Mouse (Mus musculus): Measurements from ENCODE around the gene Cd274.
"Not testable (repeated sequence)": the region's sequence is repeated elsewhere in the genome, so short reads cannot be mapped to it uniquely, and the experiment has no call there.

The Cd274 gene

DNA sequence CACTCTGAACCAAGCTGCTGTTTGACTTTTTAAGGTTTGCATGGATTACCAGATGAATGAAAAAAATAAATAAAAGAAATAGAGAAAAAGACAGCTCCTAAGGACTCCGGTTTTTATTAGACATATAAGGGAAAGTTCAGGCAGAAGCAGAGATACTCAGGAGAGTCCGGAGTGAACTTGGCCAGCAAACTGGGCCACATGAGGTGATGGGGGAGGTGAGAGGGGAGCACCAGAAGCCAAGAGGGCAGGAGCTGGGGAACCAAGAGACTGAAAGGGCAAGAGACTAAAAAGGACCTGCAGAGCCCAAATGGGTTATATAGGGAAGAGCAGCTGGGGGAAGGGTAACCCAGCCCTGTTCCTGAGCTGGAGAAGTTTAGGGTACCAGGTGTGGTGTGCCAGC is 27.5 kb downstream of the Cd274 start:
- DNase-seq (ENCODE audit: low spot score) = no peak

DNA sequence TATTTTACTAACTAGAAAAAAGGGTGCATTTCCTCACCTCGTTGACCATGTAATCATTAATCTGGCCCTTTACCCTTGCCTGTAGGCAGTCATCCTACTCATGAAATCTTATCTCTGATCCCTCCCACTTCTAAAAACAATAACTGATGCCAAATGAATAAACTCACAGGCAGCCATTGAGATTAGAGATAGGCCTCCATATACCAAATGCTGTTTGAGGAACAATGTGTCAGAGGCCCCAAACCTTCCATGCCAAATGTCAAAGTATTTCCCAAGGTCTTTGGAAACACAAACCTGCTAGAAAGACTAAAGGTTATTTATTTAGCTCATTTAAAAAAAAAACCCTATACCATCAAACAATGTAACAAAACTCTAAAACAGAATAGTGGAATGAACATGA is 29.1 kb downstream of the Cd274 start:
- DNase-seq (ENCODE audit: low spot score) = no peak

DNA sequence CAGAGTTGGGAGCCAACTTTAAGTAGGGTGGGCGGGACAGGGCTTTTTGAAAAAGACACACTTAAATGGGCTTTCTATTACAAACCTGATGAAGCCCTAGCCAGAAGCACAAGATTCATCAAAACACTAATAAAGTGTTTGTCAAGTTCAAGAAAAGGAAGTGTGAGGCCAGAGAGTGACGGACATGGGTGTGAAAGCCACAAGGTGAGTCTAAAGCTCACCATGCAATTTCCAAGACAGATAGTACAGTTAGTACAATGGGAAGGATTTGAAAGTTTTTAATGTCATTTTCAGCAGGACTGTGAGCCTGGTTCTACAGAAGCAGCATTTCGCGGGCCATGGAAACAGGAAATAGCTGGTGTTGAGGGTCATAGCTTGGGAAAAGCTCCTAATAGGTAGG is 32.5 kb downstream of the Cd274 start:
- no peak for DNase-seq (ENCODE audit: low spot score)

DNA sequence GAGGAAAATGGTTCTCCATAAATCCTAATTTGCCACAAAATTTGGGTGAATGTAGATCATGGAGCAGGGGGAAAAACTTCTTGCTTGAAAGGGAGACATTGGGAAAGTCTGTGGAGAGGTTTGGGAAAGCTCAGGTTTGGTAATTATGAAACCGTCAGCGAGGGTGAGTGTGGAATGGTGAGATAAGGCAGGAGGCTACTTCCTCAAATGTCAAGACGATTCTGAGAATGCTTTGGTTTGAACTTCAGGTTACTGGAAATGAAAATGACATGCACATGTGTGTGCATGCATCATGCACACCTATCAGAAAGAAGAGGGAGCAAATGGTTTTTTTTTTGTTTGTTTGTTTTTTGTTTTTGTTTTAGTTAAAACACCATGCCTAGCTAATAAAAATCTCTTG is 33.2 kb downstream of the Cd274 start:
- no peak for DNase-seq (ENCODE audit: low spot score)

DNA sequence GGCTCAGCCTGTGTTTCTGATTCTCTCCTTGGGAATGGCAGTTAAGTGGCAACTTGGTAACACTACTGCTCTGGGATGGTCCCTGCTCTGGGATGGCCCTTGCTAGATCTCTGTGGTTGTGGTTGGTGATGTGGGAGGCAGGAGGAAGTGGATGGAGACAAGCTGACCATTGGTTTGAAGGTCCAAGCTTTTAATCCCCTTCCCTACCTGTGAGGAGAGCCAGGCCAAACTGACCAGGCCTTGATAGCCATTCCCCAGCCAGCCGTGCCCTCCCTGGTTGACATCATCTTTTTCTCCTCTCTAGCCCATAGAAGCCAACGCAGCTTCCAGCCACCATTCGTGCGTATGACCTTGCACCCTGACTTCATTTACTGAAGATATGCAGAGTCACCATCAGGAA is 35.4 kb downstream of the Cd274 start:
- DNase-seq (ENCODE audit: low spot score) = no peak

DNA sequence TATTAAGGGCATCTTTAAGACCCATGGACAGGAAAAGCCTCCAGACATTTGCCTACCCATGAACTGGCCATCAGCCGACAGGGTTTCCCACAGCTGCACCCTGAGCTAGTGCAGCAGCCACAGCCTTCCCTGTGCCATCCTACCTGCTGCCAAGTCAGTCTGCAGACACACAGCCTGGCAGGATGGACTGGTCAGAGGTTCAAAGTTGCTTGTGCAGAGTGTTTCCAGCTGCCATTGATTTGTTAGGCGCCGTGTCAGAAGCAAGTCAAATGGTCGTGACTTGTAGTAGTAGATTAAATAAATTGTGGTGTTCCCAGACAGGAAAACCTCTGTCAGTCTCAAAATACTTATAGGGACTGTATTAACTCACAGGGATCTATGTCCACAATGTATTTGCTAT is 36.0 kb downstream of the Cd274 start:
- DNase-seq (ENCODE audit: low spot score) = no peak

DNA sequence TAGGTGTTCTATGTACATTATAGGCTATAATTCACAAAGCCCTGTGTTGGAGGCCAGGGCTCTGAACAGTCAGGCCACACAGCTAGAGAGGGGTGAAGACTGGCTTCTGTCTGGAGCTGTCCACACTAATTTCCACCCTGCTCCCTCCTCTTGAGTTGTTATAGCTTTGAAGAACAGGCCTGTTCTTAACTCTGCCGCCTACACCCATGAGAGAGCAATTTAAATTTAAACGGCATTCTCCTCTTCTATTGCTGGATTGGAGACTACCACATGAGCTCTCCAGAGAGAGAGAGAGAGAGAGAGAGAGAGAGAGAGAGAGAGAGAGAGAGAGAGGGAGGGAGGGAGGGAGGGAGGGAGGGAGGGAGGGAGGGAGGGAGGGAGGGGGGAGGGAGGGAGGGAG is 38.1 kb downstream of the Cd274 start:
- DNase-seq (ENCODE audit: low spot score) = no peak

DNA sequence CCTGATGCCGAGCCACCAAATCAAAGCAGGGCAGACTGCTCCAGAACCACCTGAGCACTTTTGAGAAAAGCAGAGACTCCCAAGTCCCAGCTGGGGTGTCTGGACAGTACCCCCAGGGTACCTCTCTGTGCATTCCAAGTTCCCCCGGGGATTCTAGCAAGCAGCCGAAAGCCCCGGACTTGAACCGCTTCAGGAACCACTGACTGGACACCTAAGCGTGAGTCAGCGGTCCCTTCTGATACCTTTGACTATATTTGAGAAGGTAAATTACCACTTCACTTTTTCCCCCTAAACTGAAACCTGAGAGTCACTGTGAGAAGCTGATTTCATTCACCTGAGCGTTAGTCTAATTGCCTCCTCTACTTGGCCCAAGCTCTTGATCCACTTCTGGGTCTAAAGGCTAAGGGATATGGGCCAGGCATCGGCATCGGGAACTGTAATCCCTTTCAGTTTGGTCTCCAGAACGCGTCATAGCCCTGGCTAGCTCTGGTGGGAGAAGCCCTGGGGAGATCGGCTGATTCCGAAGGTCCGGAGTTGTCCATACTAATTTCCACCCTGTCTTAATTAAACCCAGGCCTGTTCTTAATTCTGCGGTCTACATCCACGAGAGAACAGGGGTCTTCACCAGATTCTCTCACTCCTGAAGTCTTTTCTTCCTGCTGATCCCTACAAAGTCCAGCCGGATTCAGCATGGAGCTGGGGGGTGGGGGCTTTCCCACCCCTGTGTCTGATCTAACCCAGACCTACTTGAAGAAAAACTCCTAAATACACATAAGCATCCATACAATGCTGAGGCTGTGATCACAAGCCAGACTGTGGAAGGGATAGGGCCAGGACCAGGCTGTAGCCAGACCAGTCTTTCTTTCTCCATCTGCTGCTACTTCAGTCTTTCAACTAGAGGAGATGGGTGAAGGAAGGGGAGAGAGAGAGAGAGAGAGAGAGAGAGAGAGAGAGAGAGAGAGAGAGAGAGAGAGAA is 39.1 kb downstream of the Cd274 start:
- DNase-seq (ENCODE audit: low spot score) = no peak

DNA sequence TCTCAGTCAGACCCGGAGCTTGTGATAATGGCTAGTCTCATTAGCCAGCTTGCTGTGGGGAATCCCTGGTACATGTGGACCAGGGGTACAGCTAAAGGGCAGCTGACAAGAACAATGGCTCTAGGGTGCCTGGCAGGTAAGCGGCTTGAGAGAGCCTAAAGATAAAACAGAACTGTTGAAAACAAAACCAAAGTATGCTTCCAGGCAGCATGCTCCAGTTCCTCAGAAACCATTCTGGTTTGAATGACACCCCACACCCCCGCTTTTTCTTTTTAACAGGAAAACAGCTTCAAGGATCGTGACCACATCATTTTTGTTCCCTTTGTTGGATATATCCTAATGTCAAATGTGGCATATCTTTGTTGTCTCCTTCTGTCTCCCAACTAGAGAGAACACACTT is 43.4 kb downstream of the Cd274 start, which contains the start of gene Pdcd1lg2:
Gene Pdcd1lg2 (plus strand): TSS at position 301 of the 400 bp plus-strand sequence.
- no peak for DNase-seq (ENCODE audit: low spot score)

DNA sequence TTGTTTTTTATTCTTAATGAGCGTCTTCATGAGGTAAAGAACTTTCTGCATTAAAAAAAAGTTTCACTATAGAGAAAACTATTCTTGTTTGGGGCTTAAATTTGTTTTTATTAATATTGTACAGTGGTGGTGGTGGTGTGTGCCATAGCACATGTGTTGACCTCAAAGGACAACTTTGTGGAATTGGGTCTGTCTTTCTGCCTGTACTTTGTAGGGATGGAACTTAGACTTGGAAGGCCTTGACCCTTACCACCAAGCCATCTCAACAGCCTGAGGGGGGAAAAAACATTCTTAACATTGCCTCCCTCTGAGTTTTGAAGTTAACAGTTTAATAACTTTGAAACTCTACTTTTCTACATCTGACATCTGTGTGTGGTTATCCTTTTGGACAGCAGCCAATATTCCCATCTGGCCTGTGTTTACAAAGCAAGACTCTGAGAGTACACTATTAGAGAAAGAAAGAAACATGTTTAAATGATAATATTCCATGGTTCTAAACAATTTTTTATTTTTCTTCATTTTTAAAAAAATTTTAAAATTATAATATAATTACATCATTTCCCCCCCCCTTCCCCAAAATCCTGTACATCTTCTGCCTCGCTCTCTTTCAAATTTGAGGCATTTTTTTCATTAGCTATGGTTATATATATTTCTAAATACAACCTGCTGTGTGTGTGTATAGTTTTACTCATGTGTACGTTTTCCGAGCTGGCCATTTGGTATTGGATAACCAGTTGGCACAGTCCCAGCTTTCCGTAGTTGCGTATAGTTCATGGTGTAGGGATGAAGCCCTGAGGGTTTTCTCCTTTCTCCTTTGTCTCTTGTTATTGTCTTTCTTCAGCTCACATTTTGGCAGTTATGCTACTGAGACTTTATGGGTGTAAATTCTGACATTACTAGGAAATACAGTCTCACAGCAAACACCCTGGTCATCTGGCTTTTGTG is 45.5 kb downstream of the Cd274 start:
- no peak for DNase-seq (ENCODE audit: low spot score)

DNA sequence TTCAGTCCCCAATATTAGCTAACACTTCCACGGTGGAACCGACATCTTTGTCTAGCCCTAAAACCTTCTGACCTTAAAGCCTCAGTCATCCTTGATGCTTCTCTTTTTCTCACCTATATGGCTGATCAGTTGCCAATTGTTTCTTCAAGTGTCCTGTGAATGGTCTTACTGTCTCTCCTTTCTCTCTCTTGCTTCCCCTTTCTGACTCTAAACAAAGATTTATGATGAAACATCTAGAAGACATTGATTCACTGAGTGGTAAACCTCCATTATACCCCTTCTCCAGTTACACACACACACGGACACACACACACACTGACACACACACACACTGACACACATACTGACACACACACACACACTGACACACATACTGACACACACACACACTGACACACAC is 47.3 kb downstream of the Cd274 start:
- no peak for DNase-seq (ENCODE audit: low spot score)

DNA sequence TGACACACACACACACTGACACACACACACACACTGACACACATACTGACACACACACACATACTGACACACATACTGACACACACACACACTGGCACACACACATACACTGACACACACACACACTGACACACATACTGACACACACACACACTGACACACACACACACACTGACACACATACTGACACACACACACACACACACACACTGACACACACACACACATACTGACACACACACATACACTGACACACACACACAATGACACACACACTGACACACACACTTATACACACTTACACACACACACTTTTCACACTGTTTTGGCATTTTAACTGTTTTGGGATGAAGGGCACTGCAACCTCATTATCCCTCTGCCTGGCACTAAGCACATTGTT is 47.7 kb downstream of the Cd274 start:
- DNase-seq (ENCODE audit: low spot score) = not testable (repeated sequence)

DNA sequence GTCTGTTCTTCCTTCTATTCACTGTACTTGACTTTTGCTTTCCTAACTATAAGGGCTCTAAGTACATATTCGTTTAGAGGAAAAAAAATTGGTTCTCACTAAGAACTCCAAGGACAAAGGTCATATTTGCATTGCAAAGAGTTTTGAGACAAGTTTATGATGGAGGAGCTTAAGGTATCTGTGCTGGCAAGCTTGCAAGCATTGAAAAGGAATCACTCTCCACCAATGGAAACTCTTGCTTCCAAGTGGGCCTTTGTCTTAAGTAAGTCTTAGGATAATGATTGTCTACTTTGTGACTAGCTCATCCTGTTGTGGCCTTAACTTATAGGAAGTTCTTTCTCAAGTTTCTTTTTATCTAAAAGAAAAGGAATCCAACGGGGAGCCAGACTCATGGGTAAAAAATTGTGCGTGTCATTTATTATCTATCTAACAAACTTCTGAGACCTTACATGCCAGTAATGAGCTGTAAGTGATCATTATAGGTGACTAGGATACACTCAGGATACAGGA is 49.2 kb downstream of the Cd274 start:
- DNase-seq (ENCODE audit: low spot score) = no peak

DNA sequence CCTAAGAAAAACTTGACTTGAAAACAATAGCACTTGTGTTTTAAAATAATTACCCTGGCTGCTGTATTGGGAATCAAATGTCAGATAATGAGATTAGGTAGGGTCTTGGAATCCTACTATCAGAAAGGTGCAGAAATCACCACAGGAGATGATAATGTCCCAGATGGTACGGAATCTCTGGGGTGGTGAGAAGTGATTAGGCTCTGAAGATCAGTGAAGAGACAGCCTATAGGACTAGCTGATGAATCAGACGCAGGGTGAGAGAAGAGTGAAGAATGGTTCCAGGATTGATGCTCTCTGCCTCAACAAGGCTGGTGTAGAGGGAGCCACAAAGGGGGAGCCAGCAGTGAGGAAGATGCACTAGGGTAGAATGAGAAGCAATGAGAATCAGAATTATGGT is 49.9 kb downstream of the Cd274 start:
- no peak for DNase-seq (ENCODE audit: low spot score)

DNA sequence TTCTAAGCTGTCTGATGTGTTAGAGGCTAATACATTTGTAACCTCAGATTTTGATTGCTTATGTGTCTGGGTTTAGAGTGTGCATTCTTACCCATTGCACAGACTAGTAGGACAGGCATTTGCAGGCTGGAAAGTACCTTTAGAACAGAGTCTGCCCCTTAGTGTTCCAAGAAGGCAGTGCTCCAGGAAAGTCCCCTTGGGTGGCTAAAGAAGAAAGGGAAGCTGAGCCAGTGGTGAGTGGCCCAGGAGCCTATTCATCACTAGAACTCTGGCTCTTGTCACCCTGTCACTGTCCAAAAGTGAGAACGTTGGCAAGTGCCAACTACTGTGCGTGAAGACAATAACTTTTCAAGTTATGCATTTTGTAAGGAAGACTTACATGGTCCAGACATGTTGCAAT is 50.6 kb downstream of the Cd274 start:
- DNase-seq (ENCODE audit: low spot score) = no peak

DNA sequence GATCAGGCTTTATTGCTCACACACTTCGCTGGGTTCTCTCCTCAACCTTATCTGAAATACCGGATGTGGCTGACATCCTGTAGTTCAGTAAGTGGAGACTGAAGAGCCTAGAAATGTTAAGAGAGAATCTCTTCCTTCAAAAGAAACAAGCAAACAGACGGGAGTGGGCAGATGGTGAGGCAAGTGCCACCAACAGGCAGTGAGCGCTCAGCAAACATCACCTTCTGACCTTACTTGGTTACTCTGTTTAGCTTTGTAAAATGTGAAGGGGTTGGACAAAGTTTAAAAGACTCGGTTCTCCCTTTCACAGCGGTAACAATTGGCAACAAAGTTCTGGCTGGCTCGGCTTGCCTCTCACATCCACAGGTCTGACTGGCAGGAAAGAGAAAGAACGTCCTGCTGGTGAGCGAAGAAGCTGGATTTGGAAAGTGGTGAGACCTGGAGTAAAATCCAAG is 51.4 kb downstream of the Cd274 start:
- no peak for DNase-seq (ENCODE audit: low spot score)

DNA sequence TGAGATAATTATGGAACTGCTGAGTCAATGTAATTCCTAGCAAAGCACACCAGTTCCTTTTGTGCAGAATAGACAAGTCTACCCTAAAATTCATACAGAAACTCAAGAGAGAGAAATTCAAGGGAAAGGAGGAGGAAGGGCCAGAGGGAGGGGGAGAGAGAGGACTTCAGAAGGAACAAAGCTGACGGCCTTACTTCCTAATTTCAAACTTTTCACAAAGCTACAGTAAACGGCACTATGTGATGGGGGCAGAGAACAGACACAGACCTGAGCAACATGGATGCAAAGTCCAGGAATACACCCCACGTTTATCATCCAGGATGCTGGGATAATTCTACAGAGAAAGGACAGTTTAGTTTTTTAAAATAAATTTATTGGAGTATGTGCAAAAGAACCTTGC is 52.3 kb downstream of the Cd274 start:
- no peak for DNase-seq (ENCODE audit: low spot score)

DNA sequence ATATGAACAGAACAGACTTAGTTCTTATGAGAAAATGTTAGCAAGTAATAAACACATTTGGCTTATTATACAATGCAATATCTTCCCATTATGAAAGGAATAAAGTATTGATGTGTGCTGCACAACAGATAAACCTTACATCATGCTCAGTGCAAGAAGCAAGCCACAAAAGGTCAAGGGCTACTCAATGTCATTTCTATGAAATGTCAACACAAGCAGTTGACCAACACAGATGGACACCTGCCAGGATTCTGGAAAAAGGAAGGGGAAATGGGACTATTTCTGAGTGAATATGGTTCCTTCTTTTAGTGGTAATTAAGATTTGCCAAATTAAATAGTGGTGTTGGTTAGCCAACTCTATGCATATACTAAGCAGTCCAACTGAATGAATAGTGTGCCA is 52.7 kb downstream of the Cd274 start:
- no peak for DNase-seq (ENCODE audit: low spot score)

DNA sequence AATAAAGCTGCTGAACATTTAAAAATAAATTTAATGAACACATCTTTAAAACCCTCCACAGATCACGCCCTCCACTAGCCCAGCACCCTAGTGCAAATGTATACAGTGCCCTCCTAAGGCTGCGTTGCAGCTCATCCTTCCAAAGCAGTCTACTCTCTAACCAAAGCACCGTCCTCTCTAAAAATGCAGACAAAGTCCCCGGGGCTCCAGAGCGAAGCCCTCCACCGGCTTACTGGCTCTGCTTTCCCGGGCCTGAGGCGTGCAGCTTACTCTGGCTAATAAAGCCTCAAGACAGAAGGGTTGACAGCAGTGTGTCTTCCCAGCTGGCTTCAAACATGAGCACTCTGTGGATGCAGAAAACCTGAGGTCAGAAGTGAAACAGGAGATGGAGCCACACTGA is 53.1 kb downstream of the Cd274 start:
- DNase-seq (ENCODE audit: low spot score) = no peak

DNA sequence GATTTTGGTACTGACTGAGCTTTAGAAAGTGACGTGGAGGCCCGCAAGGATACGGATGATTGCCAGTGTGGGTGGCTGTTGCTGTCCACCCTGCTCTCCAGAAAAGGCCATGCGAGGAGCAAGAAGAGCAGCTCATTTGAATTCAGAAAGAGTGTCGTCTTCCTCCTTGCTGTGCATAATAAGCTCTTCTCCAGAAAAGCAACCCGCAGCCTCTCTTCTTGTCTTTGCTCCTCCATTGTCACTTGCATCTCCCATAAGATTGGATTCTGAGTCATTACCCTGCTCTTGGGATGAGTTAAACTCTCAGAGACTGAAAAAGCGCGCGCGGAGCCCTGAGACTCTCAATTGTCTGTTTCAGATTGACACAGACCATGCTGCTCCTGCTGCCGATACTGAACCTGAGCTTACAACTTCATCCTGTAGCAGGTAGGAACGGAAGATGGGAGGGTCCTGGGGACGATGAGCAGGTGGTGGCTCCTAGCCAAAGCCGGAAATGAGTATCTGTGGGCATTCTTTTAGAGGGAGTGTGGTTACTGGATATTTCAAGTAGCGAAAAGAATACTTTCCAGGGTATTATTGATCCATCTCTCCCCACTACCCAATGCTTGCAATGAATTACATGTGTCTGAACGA is 54.9 kb downstream of the Cd274 start:
- DNase-seq (ENCODE audit: low spot score) = no peak

DNA sequence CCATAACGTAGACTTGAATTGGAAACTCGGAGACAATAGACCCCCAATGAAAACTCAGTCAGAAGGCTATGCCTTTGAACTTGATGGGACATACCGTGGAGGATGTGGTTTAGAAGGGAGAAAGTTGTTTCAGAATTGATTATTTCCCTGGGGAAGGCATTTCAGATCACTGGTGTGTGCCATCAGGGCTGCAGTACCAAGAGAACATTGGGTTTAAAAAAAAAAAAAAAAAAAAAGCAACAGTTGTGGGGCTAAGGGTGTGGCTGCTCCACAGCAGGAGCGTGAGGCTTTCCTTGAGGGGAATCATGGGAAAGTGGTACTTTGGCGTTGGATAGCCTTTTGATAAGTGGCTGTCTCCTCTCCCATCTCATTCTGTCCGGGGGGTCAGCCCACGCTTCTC is 55.5 kb downstream of the Cd274 start:
- DNase-seq (ENCODE audit: low spot score) = no peak

DNA sequence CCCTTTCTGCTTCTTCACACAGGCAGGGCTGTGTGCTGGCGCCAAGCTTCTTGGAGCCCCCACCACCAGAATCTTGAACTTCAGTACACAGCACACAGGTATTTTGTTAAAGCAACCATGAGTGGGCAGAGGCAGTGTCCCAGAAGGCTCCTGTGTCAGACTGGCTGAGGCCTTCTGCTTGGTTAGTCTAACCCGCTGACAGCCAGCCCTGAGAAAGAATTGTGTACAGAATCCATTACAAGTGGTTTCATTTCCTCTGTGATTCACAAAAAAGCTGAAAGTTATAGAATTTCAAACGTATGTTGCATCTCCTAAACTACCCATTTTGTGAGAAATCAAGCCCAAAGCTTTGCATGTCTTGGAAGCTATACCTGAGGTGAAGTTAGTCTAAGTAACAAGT is 63.3 kb downstream of the Cd274 start:
- DNase-seq (ENCODE audit: low spot score) = no peak

All from urinary bladder, postnatal 10 days (tissue).